Mouse (Mus musculus): ENCODE measurements at regions not wholly inside any gene's neighbourhood (a gene's known extent, or its start where the extent isn't known, plus 50 kb on each side); places are given as distances from the start of the nearest gene placed in this dataset.

DNA sequence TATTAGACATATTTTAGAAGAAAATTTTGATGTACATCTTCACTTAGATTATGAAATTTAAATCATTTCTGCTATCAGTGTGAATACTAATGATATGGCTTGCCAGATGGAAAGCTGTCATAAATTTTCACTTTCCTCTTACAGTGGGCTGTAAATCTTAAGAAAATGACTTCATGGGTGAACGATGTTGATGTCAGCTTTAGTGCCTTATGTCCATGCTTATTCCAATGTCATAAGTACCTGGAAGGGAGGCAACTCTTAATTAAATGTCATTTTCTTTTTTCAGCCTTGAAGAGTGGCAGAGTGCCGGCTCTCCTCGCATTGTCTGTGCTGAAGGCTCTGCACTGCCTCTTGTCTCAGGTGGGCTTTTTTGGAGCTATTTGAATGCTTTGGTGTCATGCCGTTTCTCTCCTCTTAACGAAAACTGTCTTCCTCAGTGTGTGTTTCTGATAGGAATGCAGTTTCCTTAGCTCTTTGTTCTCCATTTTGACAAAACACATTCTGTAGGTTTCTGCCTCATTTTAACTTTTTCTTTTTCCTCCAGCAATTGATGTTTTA lies 351.6 kb downstream of the Stim2 start:
- 61% methylated on average over 5 of the region's 5 CpGs for WGBS
- H3K79me2 ChIP-seq (replicated peaks; ENCODE audit: control insufficient read depth, insufficient read depth, low read length): no peaks in the 10 kb centered on the region
- H3K27ac ChIP-seq: no peak overlapping the region
- no peaks in the 10 kb centered on the region for H3K4me1 ChIP-seq (ENCODE audit: control insufficient read depth, insufficient read depth, low read length)
- no peak overlapping the region for H3K4me3 ChIP-seq
- H3K27me3 ChIP-seq (ENCODE audit: control insufficient read depth, insufficient read depth, low read length): no peaks in the 10 kb centered on the region
- intact Hi-C loops (cut with DNase I): no loop called here
- no peak overlapping the region for H3K9ac ChIP-seq (ENCODE audit: low read depth, low read length)
- peaks cover 2% of the 10 kb centered on the region; the same call in 1 of the 2 replicates for H3K36me3 ChIP-seq (ENCODE audit: control insufficient read depth, insufficient read depth, low read length)
- TF ChIP-seq EP300 (IDR thresholded peaks at IDR 0.05; ENCODE audit: insufficient read depth, low read depth, low read length) (no peak), POLR2A (IDR thresholded peaks at IDR 0.05; ENCODE audit: insufficient read depth, low read depth, low read length) (no peak), CTCF (IDR thresholded peaks at IDR 0.05) (no peak)
- no peak for DNase-seq

DNA sequence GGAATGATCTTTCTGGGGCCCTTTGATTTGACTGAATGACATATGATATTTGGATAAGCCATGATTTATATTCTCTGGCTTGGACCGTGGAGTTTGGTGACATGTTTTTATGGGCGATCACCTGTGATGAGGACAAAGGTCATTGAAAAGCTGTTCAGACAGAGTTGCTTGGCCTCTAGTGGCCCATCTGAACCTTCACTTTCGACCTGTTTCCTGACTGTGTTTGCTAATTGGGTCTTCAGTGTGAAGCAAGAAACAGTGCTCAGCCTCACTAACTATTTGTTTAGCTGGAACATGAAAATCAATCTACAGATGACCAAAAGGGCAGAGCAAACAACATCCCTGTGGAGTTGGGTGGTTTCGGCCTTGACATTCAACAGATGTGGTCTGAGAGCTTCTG lies 357.8 kb downstream of the Stim2 start:
- intact Hi-C loops (cut with DNase I): no loop called here
- no peaks in the 10 kb centered on the region for H3K79me2 ChIP-seq (replicated peaks; ENCODE audit: control insufficient read depth, insufficient read depth, low read length)
- WGBS: 81% methylated on average over 4 of the region's 4 CpGs

DNA sequence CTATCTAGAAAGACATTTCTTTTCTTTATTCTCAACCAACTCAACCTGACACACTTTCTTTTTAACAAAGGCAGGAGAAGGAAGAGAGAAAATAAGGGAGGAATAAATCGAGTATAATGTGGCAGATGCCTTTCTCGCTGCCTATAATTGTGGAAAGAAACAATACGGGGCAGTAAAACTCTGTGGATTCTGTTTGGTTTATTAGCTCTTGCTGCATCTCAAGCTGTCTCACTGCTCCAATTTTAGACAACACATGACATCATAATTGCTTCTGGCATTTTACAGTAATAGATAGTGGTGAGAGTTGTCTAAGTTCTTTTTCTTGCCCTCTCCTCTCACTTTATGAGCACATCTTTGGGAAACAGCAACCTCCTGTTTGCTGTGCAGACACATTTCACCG lies 359.2 kb downstream of the Stim2 start:
- WGBS: 69% methylated on average over 4 of the region's 4 CpGs
- DNase-seq: no peak
- intact Hi-C loops (cut with DNase I): no loop called here
- Histone ChIP-seq H3K9ac (ENCODE audit: low read depth, low read length) (no peak overlapping the region), H3K27ac (no peak overlapping the region), H3K36me3 (ENCODE audit: control insufficient read depth, insufficient read depth, low read length) (no peaks in the 10 kb centered on the region), H3K27me3 (ENCODE audit: control insufficient read depth, insufficient read depth, low read length) (no peaks in the 10 kb centered on the region), H3K4me1 (ENCODE audit: control insufficient read depth, insufficient read depth, low read length) (no peaks in the 10 kb centered on the region), H3K4me3 (no peak overlapping the region), H3K79me2 (replicated peaks; ENCODE audit: control insufficient read depth, insufficient read depth, low read length) (no peaks in the 10 kb centered on the region)
- TF ChIP-seq CTCF (IDR thresholded peaks at IDR 0.05): no peak
- TF ChIP-seq EP300 (IDR thresholded peaks at IDR 0.05; ENCODE audit: insufficient read depth, low read depth, low read length): no peak
- no peak for TF ChIP-seq POLR2A (IDR thresholded peaks at IDR 0.05; ENCODE audit: insufficient read depth, low read depth, low read length)

More for the DNA sequence above, 357.8 kb downstream of the Stim2 start:
- Histone ChIP-seq H3K27ac (no peak overlapping the region), H3K27me3 (ENCODE audit: control insufficient read depth, insufficient read depth, low read length) (no peaks in the 10 kb centered on the region), H3K4me1 (ENCODE audit: control insufficient read depth, insufficient read depth, low read length) (no peaks in the 10 kb centered on the region), H3K36me3 (ENCODE audit: control insufficient read depth, insufficient read depth, low read length) (no peaks in the 10 kb centered on the region), H3K9ac (ENCODE audit: low read depth, low read length) (no peak overlapping the region), H3K4me3 (no peak overlapping the region)
- no peak for TF ChIP-seq POLR2A (IDR thresholded peaks at IDR 0.05; ENCODE audit: insufficient read depth, low read depth, low read length)
- DNase-seq: no peak

DNA sequence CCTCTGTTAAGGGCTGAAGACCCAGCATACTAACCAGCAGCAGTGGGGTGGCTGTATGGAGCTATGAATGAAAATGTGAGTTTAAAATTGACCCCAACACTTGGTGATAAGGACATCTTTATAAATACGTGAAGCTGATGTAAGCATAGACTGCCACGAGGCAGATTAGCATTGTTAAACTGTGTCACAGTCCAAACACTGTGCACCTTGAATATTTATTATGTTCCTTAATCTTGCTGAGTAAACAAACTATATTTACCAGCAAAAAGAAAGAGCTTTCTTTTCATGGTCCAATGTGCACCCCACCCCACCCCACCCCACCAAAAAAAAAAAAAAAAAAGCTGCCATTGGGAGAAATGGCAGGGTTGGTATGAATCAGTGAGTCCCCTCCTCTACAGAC lies 359.9 kb downstream of the Stim2 start:
- H3K27ac ChIP-seq: no peak overlapping the region
- H3K36me3 ChIP-seq (ENCODE audit: control insufficient read depth, insufficient read depth, low read length): no peaks in the 10 kb centered on the region
- intact Hi-C loops (cut with DNase I): no loop called here
- H3K4me3 ChIP-seq: no peak overlapping the region
- WGBS: 56% methylated on average over 2 of the region's 2 CpGs
- no peaks in the 10 kb centered on the region for H3K79me2 ChIP-seq (replicated peaks; ENCODE audit: control insufficient read depth, insufficient read depth, low read length)
- TF ChIP-seq POLR2A (IDR thresholded peaks at IDR 0.05; ENCODE audit: insufficient read depth, low read depth, low read length) (no peak), CTCF (IDR thresholded peaks at IDR 0.05) (no peak), EP300 (IDR thresholded peaks at IDR 0.05; ENCODE audit: insufficient read depth, low read depth, low read length) (no peak)
- DNase-seq: no peak
- no peak overlapping the region for H3K9ac ChIP-seq (ENCODE audit: low read depth, low read length)
- H3K27me3 ChIP-seq (ENCODE audit: control insufficient read depth, insufficient read depth, low read length): no peaks in the 10 kb centered on the region
- no peaks in the 10 kb centered on the region for H3K4me1 ChIP-seq (ENCODE audit: control insufficient read depth, insufficient read depth, low read length)
